Mouse (Mus musculus) MEL (cell line): Measurements from ENCODE around the gene Ccr1l1. TPM values are rescaled to one million over a fixed set of nuclear protein-coding genes. Genes with fewer than 3 reads are reported as not detected.
A peak's percentile ranks its signal among the peaks of the same experiment; 100 is the strongest.

ENCODE experiments used
- DNase-seq: peaks from one replicate; pipeline ENCODE4 v3.0.0; 2011; ENCODE audit warnings: low read depth, low spot score
- H3K27ac ChIP-seq: 2 replicates; pipeline ENCODE4 v1.5.1; 2012; ENCODE audit warnings: low read depth, mild to moderate bottlenecking, control low read depth, low read length, moderate library complexity; ENCODE audit not compliant: control insufficient read depth
- H3K27me3 ChIP-seq, 2 experiments: fragments of 150-350 bp in 1 of 2; sonication (generic) in 1 of 2; 2 replicates each; pipeline ENCODE4 v1.6.1; 2012; ENCODE audit warnings: low read length in 2 of 2, mild to moderate bottlenecking in 2 of 2, improper control_type of control experiment in 1 of 2, moderate library complexity in 1 of 2; ENCODE audit not compliant: insufficient read depth in 2 of 2, control insufficient read depth in 1 of 2
- H3K36me3 ChIP-seq, 2 experiments: 2 replicates each; pipeline ENCODE4 v1.6.1; 2012 to 2014; ENCODE audit warnings: low read length in 2 of 2, improper control_type of control experiment in 1 of 2, inconsistent platforms in 1 of 2, mild to moderate bottlenecking in 1 of 2; ENCODE audit not compliant: insufficient read depth in 2 of 2, control insufficient read depth in 1 of 2
- H3K4me1 ChIP-seq, 2 experiments: fragments of 150-350 bp in 1 of 2; sonication (generic) in 1 of 2; 2 replicates each; pipeline ENCODE4 v1.6.1; 2012; ENCODE audit warnings: low read length in 2 of 2, improper control_type of control experiment in 1 of 2, mild to moderate bottlenecking in 1 of 2; ENCODE audit not compliant: insufficient read depth in 2 of 2, control insufficient read depth in 1 of 2
- H3K4me3 ChIP-seq, 2 experiments: fragments of 150-350 bp in 1 of 2; sonication (generic) in 1 of 2; 2 replicates each; pipeline ENCODE4 v1.5.1; 2012; ENCODE audit warnings: low read depth in 2 of 2, low read length in 2 of 2, mild to moderate bottlenecking in 2 of 2, moderate library complexity in 2 of 2, control low read depth in 1 of 2, improper control_type of control experiment in 1 of 2; ENCODE audit not compliant: control insufficient read depth in 1 of 2, insufficient read depth in 1 of 2
- H3K79me2 ChIP-seq: 2 replicates; pipeline ENCODE4 v1.6.1; 2012; ENCODE audit warnings: mild to moderate bottlenecking, low read length, moderate library complexity; ENCODE audit not compliant: control insufficient read depth, poor library complexity, insufficient read depth
- H3K9ac ChIP-seq: 2 replicates; pipeline ENCODE4 v1.6.1; 2012; ENCODE audit warnings: low read depth, mild to moderate bottlenecking, control low read depth, low read length, moderate library complexity; ENCODE audit not compliant: control insufficient read depth, poor library complexity, severe bottlenecking
- H3K9me3 ChIP-seq: fragments of 150-350 bp; sonication (generic); replicated peaks from 2 replicates; pipeline ENCODE4 v1.6.1; 2012; ENCODE audit warnings: mild to moderate bottlenecking, low read length, improper control_type of control experiment, moderate library complexity; ENCODE audit not compliant: insufficient read depth
- CHD2 ChIP-seq: IDR thresholded peaks from 2 replicates; pipeline ENCODE4 v1.6.1; 2011; ENCODE audit warnings: low read length, improper control_type of control experiment
- E2F4 ChIP-seq: IDR thresholded peaks from 2 replicates; pipeline ENCODE4 v1.6.1; 2011; ENCODE audit warnings: low read depth, low read length, improper control_type of control experiment, borderline replicate concordance
- EP300 ChIP-seq, 2 experiments: IDR thresholded peaks; 2 replicates each; pipeline ENCODE4 v1.6.1; 2011; ENCODE audit warnings: improper control_type of control experiment in 2 of 2, low read length in 2 of 2, low read depth in 1 of 2, mild to moderate bottlenecking in 1 of 2
- ETS1 ChIP-seq: IDR thresholded peaks from 2 replicates; pipeline ENCODE4 v1.6.1; 2012; ENCODE audit warnings: low read depth, mild to moderate bottlenecking, inconsistent platforms, low read length, improper control_type of control experiment, moderate library complexity
- HCFC1 ChIP-seq: IDR thresholded peaks from 2 replicates; pipeline ENCODE4 v1.6.1; 2012; ENCODE audit warnings: low read depth, mild to moderate bottlenecking, inconsistent platforms, low read length, improper control_type of control experiment, moderate library complexity
- MAFK ChIP-seq: IDR thresholded peaks from 2 replicates; pipeline ENCODE4 v1.6.1; 2011; ENCODE audit warnings: low read depth, mild to moderate bottlenecking, low read length, improper control_type of control experiment, borderline replicate concordance
- MXI1 ChIP-seq: IDR thresholded peaks from 2 replicates; pipeline ENCODE4 v1.6.1; 2011; ENCODE audit warnings: mild to moderate bottlenecking, low read depth, low read length, improper control_type of control experiment
- NRF1 ChIP-seq: IDR thresholded peaks from 2 replicates; pipeline ENCODE4 v1.6.1; 2014; ENCODE audit warnings: low read depth, mild to moderate bottlenecking, inconsistent platforms, low read length, improper control_type of control experiment, moderate library complexity; ENCODE audit not compliant: poor library complexity, insufficient read depth, severe bottlenecking
- POLR2A ChIP-seq, 2 experiments: IDR thresholded peaks; 2 replicates each; pipeline ENCODE4 v1.6.1; 2011 to 2012; ENCODE audit warnings: low read length in 2 of 2, mild to moderate bottlenecking in 2 of 2, control low read depth in 1 of 2, improper control_type of control experiment in 1 of 2, low read depth in 1 of 2, moderate library complexity in 1 of 2; ENCODE audit not compliant: control insufficient read depth in 1 of 2, insufficient read depth in 1 of 2, poor library complexity in 1 of 2
- POLR2AphosphoS2 ChIP-seq: IDR thresholded peaks from 2 replicates; pipeline ENCODE4 v1.6.1; 2011; ENCODE audit warnings: low read length, improper control_type of control experiment
- SIN3A ChIP-seq: IDR thresholded peaks from 2 replicates; pipeline ENCODE4 v1.6.1; 2012; ENCODE audit warnings: low read length, improper control_type of control experiment, inconsistent platforms
- SMC3 ChIP-seq: IDR thresholded peaks from 2 replicates; pipeline ENCODE4 v1.6.1; 2011; ENCODE audit warnings: low read depth, low read length, improper control_type of control experiment
- TBP ChIP-seq: IDR thresholded peaks from 2 replicates; pipeline ENCODE4 v1.8.0; 2011; ENCODE audit warnings: low read depth, low read length, improper control_type of control experiment
- UBTF ChIP-seq: IDR thresholded peaks from 2 replicates; pipeline ENCODE4 v1.6.1; 2012; ENCODE audit warnings: low read depth, mild to moderate bottlenecking, inconsistent platforms, low read length, improper control_type of control experiment, moderate library complexity, borderline replicate concordance; ENCODE audit not compliant: insufficient read depth
- USF1 ChIP-seq: IDR thresholded peaks from 2 replicates; pipeline ENCODE4 v1.6.1; 2014; ENCODE audit warnings: low read depth, mild to moderate bottlenecking, inconsistent platforms, low read length, improper control_type of control experiment, moderate library complexity
- USF2 ChIP-seq, 2 experiments: IDR thresholded peaks; 2 replicates each; pipeline ENCODE4 v1.6.1; 2011 to 2012; ENCODE audit warnings: improper control_type of control experiment in 2 of 2, low read length in 2 of 2, borderline replicate concordance in 1 of 2, inconsistent platforms in 1 of 2, low read depth in 1 of 2, mild to moderate bottlenecking in 1 of 2; ENCODE audit not compliant: insufficient read depth in 1 of 2
- ZMIZ1 ChIP-seq: IDR thresholded peaks from 2 replicates; pipeline ENCODE4 v1.6.1; 2012; ENCODE audit warnings: low read depth, mild to moderate bottlenecking, inconsistent platforms, low read length, improper control_type of control experiment, moderate library complexity
- polyA plus RNA-seq, 2 experiments: library from polyadenylated mRNA; stranded (reverse) in 1 of 2; unstranded in 1 of 2; fragments of >175 nt in 1 of 2; fragments of >200 nt in 1 of 2; gene quantifications; 2 replicates each; pipeline versions ENCODE4 v1.2.1 to v1.2.4; 2012; ENCODE audit warnings: low replicate concordance in 2 of 2, low read depth in 1 of 2; ENCODE audit not compliant: insufficient read length in 2 of 2, insufficient read depth in 1 of 2, missing spikeins in 1 of 2
- total RNA-seq: library from RNA; depleted of rRNA; stranded (reverse); fragments of 300-350 nt; gene quantifications from 2 replicates; pipeline ENCODE4 v1.2.3, GENCODE M21; 2012

The Ccr1l1 gene
- total and polyA plus RNA-seq, 3 experiments = not detected

DNA sequence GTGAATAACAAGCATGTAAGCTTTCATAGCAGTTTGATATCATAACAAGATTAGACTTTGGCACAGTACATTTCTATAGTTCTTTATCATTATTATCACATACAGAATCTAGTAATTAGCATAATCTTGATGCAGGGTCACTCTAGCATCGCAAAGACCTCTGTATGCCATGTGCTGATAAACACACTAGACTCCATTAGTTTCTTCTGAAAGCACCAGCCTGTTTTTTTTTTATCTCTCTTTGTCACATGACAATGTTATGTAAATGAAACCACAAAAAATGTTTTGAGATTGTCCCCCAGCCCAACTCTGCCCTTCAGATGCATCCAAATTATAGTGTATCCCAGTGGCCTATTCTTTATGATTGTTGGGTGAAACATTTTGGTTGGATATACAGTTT, 30.4 kb downstream of the Ccr1l1 start:
- no peaks in the 10 kb centered on the region for H3K27me3 ChIP-seq
- H3K4me1 ChIP-seq = peaks cover 0 to 9% of the 10 kb centered on the region in 2 experiments; a peak in 2 of 4 replicates
- no peak for TF ChIP-seq ETS1
- peak; percentile 55; the same call in 1 of the 2 replicates for TF ChIP-seq USF1
- no peak for TF ChIP-seq HCFC1
- no peak for TF ChIP-seq POLR2AphosphoS2
- no peak for TF ChIP-seq SMC3
- H3K4me3 ChIP-seq = no peak overlapping the region
- no peak overlapping the region for H3K27ac ChIP-seq
- H3K36me3 ChIP-seq = peaks cover 0 to 14% of the 10 kb centered on the region in 2 experiments; a peak in 2 of 4 replicates
- no peaks in the 10 kb centered on the region for H3K9me3 ChIP-seq
- H3K79me2 ChIP-seq = no peaks in the 10 kb centered on the region
- H3K9ac ChIP-seq = no peak overlapping the region
- no peak for DNase-seq

DNA sequence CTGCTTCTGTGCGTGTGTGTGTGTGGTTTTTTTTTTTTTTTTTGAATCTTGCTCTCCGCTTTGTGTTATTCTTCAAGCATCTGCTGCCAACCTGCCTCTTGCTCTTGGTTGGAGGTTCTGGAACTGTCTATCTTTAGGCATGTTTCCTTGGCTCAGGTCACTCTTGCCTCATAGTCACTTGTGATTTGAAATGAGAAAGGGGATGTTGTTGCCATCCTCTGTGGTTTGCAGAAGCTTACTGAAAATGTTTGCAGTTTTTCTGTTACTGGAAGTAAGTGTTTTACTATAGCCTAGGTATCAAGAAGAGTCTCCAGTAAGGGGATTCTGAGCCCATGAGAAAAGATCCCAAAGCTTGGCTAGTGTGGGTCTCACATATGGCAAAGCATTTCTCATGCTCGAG, 36.2 kb downstream of the Ccr1l1 start:
- no peaks in the 10 kb centered on the region for H3K27me3 ChIP-seq
- no peaks in the 10 kb centered on the region for H3K79me2 ChIP-seq
- peaks cover 0 to 19% of the 10 kb centered on the region in 2 experiments; a peak in 2 of 4 replicates for H3K4me1 ChIP-seq
- peaks cover 0 to 5% of the 10 kb centered on the region in 2 experiments; a peak in 2 of 4 replicates for H3K36me3 ChIP-seq
- no peak for DNase-seq
- no peak overlapping the region for H3K4me3 ChIP-seq
- H3K9me3 ChIP-seq = no peaks in the 10 kb centered on the region
- TF ChIP-seq MXI1 = no peak
- H3K27ac ChIP-seq = no peak overlapping the region
- H3K9ac ChIP-seq = no peak overlapping the region

DNA sequence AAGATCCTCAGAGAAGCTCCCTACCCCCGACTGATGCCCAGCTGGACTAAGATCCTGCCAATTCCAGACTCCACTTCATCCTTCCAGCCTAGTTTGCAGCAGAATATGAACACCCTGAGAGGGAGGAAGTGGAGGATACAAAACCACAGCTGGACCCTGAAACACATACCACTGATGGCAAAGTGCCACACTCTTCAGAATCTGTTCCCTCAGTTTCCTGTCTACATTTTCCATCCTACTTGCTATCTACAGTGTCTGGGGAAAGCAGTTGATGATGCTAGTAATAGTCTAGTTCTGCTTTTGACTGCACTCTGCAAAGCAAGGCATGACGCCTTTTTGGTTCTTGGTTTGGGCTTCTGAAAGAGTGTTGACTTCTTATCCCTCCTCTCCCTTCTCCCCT, 36.9 kb downstream of the Ccr1l1 start:
- peaks cover 0 to 5% of the 10 kb centered on the region in 2 experiments; a peak in 2 of 4 replicates for H3K36me3 ChIP-seq
- H3K79me2 ChIP-seq = no peaks in the 10 kb centered on the region
- H3K4me1 ChIP-seq = peaks cover 0 to 19% of the 10 kb centered on the region in 2 experiments; a peak in 2 of 4 replicates
- no peak overlapping the region for H3K9ac ChIP-seq
- H3K9me3 ChIP-seq = no peaks in the 10 kb centered on the region
- no peaks in the 10 kb centered on the region for H3K27me3 ChIP-seq
- no peak for TF ChIP-seq UBTF
- TF ChIP-seq USF2 (IDR thresholded peaks at IDR 0.05; ENCODE audit: borderline replicate concordance in 1 of 2, insufficient read depth in 1 of 2, low read depth in 1 of 2, low read length in 2 of 2) = no peak
- TF ChIP-seq NRF1 = no peak
- TF ChIP-seq SIN3A = no peak
- TF ChIP-seq ZMIZ1 = no peak
- no peak for TF ChIP-seq E2F4
- TF ChIP-seq CHD2 = no peak
- no peak for TF ChIP-seq MXI1
- TF ChIP-seq MAFK = no peak
- no peak for TF ChIP-seq TBP
- TF ChIP-seq EP300 (IDR thresholded peaks at IDR 0.05; ENCODE audit: low read depth in 1 of 2, low read length in 2 of 2) = no peak
- no peak for TF ChIP-seq POLR2A (IDR thresholded peaks at IDR 0.05; ENCODE audit: control insufficient read depth in 1 of 2, insufficient read depth in 1 of 2, low read depth in 1 of 2, low read length in 2 of 2, poor library complexity in 1 of 2)
- TF ChIP-seq, all 39 proteins: peak for 0
- peak; percentile 46 for DNase-seq
- no peak overlapping the region; the same call in 1 of the 2 replicates for H3K27ac ChIP-seq
- H3K4me3 ChIP-seq = no peak overlapping the region
